Mouse (Mus musculus) thymus, adult 2 months (tissue): ENCODE results near the gene Mras. TPM values are rescaled to one million over a fixed set of nuclear protein-coding genes. Genes with fewer than 3 reads are reported as not detected.

Source experiments
- DNase-seq: peaks from one replicate; pipeline ENCODE4 v3.0.0; 2021
- H3K27ac ChIP-seq: fragments of 200-500 bp; 2 replicates; pipeline ENCODE4 v1.5.1; 2012; ENCODE audit warnings: low read length, control low read depth; ENCODE audit not compliant: control insufficient read depth, insufficient read depth
- H3K27me3 ChIP-seq: fragments of 200-500 bp; 2 replicates; pipeline ENCODE4 v1.6.1; 2012; ENCODE audit warnings: mild to moderate bottlenecking, low read length, moderate library complexity, mixed read lengths; ENCODE audit not compliant: control insufficient read depth, insufficient read depth
- H3K36me3 ChIP-seq: fragments of 200-500 bp; 2 replicates; pipeline ENCODE4 v1.6.1; 2012; ENCODE audit warnings: mild to moderate bottlenecking, low read length, moderate library complexity; ENCODE audit not compliant: control insufficient read depth, insufficient read depth
- H3K4me1 ChIP-seq: fragments of 200-500 bp; replicated peaks from 2 replicates; pipeline ENCODE4 v1.6.1; 2012; ENCODE audit warnings: low read length; ENCODE audit not compliant: control insufficient read depth, insufficient read depth
- H3K4me3 ChIP-seq: fragments of 200-500 bp; 2 replicates; pipeline ENCODE4 v1.5.1; 2012; ENCODE audit warnings: mild to moderate bottlenecking, low read length, control low read depth, moderate library complexity; ENCODE audit not compliant: control insufficient read depth, insufficient read depth
- CTCF ChIP-seq: fragments of 200-500 bp; IDR thresholded peaks from 2 replicates; pipeline ENCODE4 v1.5.1; 2012; ENCODE audit warnings: mild to moderate bottlenecking, control low read depth, low read length, moderate library complexity, borderline replicate concordance; ENCODE audit not compliant: control insufficient read depth, poor library complexity, insufficient read depth; ENCODE audit errors: extremely low read depth
- POLR2A ChIP-seq: fragments of 200-500 bp; IDR thresholded peaks from 2 replicates; pipeline ENCODE4 v1.6.1; 2012; ENCODE audit warnings: mild to moderate bottlenecking, low read length, control low read depth, moderate library complexity; ENCODE audit not compliant: control insufficient read depth, poor library complexity, insufficient read depth; ENCODE audit errors: extremely low read depth
- WGBS: fragments of 180-500 bp; shearing (Covaris S2); methylation state at CpG from one replicate; pipeline ENCODE4 v1.1.7; 2018; 5-methylcytosine and 5-hydroxymethylcytosine counted together
- polyA plus RNA-seq: library from polyadenylated mRNA; depleted of rRNA; stranded (reverse); fragments of >200 nt; gene quantifications from 2 replicates; pipeline ENCODE4 v1.2.3, GENCODE M21; 2012

Mras gene
- polyA plus RNA-seq, 1 experiment: 14.9 TPM

GRCm38 (mm10) chr9:99368431-99368830 is 68.8 kb downstream of the Mras start:
- H3K27ac ChIP-seq: no peak overlapping the region
- no peak for TF ChIP-seq POLR2A
- TF ChIP-seq CTCF: no peak
- no peak for DNase-seq
- no peak overlapping the region for H3K4me3 ChIP-seq
- H3K36me3 ChIP-seq: no peaks in the 10 kb centered on the region
- H3K27me3 ChIP-seq: no peaks in the 10 kb centered on the region
- H3K4me1 ChIP-seq: no peaks in the 10 kb centered on the region
- 82% methylated on average over 7 of the region's 7 CpGs for WGBS

GRCm38 (mm10) chr9:99365906-99366305 is 71.3 kb downstream of the Mras start:
- H3K36me3 ChIP-seq: no peaks in the 10 kb centered on the region
- H3K27me3 ChIP-seq: no peaks in the 10 kb centered on the region
- H3K4me3 ChIP-seq: no peak overlapping the region
- no peak for DNase-seq
- H3K27ac ChIP-seq: no peak overlapping the region
- no peaks in the 10 kb centered on the region for H3K4me1 ChIP-seq
- TF ChIP-seq CTCF: no peak
- no peak for TF ChIP-seq POLR2A
- WGBS: 68% methylated on average over 3 of the region's 3 CpGs

- no peak overlapping the region for H3K27ac ChIP-seq
- H3K27me3 ChIP-seq: no peaks in the 10 kb centered on the region; the same call in 1 of the 2 replicates
- WGBS: 78% methylated on average over 8 of the region's 8 CpGs
- no peak overlapping the region for H3K4me3 ChIP-seq
- H3K36me3 ChIP-seq: no peaks in the 10 kb centered on the region
- TF ChIP-seq CTCF (no peak), POLR2A (no peak)
- no peak for DNase-seq
- H3K4me1 ChIP-seq: no peaks in the 10 kb centered on the region
These were observed 74.1 kb downstream of the Mras start for GRCm38 (mm10) chr9:99363076-99363475.

- Histone ChIP-seq H3K27me3 (peaks cover 6% of the 10 kb centered on the region; the same call in 1 of the 2 replicates), H3K27ac (no peak overlapping the region), H3K4me3 (no peak overlapping the region), H3K36me3 (no peaks in the 10 kb centered on the region), H3K4me1 (no peaks in the 10 kb centered on the region)
- TF ChIP-seq CTCF (no peak), POLR2A (no peak)
- 78% methylated on average over 9 of the region's 9 CpGs for WGBS
- DNase-seq: no peak
These were observed 75.2 kb downstream of the Mras start for GRCm38 (mm10) chr9:99361946-99362345.

- WGBS: 67% methylated on average over 15 of the region's 15 CpGs
- peaks cover 6% of the 10 kb centered on the region; the same call in 1 of the 2 replicates for H3K27me3 ChIP-seq
These were observed 78.2 kb downstream of the Mras start for GRCm38 (mm10) chr9:99359012-99359411.

GRCm38 (mm10) chr9:99357921-99358692 is 79.1 kb downstream of the Mras start, which contains the start of gene Esyt3:
Esyt3 (minus strand) TSS chr9:99358557.
- Histone ChIP-seq H3K27me3 (peaks cover 6% of the 10 kb centered on the region; the same call in 1 of the 2 replicates), H3K4me1 (no peaks in the 10 kb centered on the region), H3K36me3 (no peaks in the 10 kb centered on the region), H3K4me3 (no peak within 1 kb of the TSS), H3K27ac (no peak within 1 kb of the TSS)
- DNase-seq: no peak
- 3% methylated on average over 66 of the region's 66 CpGs for WGBS
- TF ChIP-seq CTCF: no peak
- TF ChIP-seq POLR2A: no peak

More at GRCm38 (mm10) chr9:99359012-99359411, 78.2 kb downstream of the Mras start:
- Histone ChIP-seq H3K4me3 (no peak overlapping the region), H3K4me1 (no peaks in the 10 kb centered on the region), H3K36me3 (no peaks in the 10 kb centered on the region), H3K27ac (no peak overlapping the region)
- TF ChIP-seq POLR2A (no peak), CTCF (no peak)
- DNase-seq: no peak
